Mouse (Mus musculus) cerebellum, adult 11 months (tissue): ENCODE data around the gene Sgsm3.

Experiments used
- DNase-seq: peaks from one replicate; pipeline ENCODE4 v3.0.0; 2022

The Sgsm3 gene

DNA sequence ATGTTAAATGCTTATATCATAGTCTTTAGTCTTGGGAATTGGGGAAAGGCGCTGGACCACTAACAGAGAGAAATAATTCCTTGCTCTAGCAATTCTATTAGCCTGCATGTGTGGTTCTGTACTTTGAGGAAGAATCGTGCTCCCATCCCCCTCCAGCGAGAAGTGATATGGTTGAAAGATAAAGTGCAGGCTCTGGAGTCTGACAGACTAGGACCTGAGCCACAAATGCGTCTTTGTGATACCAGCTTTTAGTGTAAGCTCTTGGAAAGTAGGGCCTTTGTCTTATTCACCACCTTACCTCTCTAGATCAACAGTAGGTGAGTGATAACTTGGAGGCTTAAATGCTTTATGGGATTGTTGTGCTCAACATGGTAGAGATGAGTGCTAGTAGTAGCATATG lies 3.6 kb downstream of the Sgsm3 start:
- DNase-seq = no peak

DNA sequence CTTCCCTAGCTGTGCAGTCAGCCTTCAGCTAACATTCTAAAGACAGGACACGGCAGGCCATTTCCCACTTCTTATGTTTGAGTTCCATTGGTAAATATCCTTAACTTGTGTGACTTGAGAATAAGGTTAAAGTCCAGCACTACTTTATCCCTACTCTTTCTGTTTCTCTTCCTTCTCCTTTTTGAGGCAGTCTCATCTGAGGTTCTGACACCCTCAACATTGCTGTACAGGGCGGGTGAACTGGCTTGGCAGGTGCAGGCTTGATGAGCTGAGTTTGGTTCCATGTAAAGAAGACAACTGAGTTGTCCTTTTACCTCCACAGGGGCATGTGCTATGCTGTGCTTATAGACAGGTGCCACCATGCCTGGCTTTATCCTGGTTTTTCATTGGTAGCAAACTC lies 5.7 kb downstream of the Sgsm3 start:
- no peak for DNase-seq

DNA sequence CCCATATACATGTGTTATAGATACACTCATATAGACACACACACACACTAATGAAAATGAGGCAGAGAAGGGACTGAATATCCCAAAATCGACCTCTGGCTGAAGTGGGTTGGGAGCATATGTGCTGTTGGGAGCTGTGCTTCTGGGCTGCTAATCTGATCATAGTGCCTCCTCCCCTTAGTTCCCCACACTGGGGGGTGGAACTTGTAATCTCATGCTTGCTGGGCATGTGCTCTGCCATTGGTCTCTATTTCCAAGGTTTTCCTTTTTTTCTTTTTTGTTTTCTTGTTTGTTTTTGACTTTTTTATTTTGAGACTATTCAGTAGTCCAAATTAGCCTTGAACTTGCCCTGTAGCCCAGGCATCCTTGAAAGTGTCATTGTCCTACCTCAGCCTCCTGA lies 10.8 kb downstream of the Sgsm3 start:
- DNase-seq = no peak

DNA sequence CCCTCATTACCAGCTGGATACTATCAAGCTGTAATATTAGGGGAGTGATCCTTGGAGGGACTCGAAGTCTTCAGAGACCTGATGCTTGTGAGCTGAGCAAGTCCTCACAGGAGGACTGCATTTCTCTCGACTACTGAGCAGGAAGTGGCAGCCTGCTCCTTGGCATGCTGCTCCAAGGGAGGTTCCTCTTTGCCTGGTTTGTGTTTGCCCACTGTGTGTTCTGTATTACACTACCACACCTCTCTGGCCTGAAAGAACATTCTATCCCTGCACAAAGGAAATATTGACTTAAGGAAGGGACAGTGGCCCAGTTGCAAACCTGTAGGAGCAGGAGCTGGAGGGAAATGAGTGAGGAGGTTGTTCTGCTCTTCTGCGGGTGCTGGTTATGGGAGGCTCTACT lies 12.1 kb downstream of the Sgsm3 start:
- DNase-seq = no peak

DNA sequence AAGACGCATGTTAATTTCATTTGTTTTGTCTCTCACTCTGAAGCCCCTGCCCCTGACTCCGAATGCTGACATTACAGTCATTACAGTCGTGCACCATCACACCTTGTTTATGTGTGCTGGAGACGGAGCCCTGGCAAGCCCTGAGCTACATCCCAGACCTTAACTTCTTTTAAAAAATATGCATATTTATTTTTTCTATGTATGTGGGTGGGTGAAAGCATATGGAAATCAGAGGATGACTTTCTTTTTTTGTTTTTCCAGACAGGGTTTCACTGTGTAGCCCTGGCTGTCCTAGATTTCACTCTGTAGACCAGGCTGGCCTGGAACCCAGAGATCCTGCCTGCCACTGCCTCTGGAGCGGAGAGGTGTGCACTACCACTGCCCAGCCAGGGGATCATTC lies 17.4 kb downstream of the Sgsm3 start:
- DNase-seq = no peak

DNA sequence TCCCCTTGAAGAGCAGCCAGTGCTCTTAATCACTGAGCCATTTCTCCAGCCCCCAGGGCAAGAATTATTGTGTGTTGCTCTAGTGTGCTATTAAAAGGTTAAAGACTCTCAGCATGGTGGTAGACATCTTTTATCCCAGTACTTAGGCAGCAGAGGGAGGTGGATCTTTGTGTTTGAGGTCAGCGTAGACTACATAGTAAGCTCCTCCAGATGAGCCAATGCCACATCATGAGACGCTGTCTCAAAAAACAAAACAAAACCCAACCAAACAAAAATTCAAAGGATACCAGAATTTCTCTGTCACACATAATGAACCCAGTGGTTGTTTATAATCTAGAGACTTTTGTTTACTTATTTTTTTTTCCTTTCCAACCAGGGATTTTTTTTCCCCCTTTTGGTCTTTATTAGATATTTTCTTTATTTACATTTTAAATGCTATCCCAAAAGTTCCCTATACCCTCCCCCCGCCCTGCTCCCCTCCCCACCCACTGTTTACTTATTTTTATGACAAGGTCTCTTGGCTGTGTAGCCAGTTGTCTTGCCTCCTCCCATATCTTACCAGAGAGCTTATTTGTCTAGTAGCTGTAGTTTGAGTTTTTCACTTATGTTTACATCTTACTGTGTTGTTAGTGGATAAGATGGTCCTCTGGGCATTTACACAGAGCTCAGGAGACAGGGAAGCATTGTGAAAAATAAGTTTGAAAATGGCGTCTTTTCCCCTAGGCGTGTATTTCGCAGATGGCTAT lies 18.7 kb downstream of the Sgsm3 start:
- DNase-seq = no peak

DNA sequence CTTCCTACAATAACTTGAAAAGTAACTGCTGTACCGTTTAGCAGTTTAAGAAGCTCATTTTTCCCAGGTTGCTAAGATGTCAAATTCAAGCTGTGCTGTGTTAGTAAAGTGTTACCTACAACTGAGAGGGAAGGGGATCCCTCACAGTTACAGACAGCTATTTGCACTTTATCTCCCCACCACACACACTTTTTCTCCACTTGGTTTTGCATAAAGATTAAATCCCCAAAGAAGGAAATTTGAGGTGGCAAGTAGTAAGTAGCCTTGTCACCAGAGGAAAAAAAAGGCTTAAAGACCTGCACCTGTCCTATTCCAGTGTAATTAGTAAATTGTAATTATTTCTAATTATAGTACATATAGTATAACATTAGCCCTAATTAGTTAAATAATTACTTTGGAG lies 19.5 kb downstream of the Sgsm3 start:
- no peak for DNase-seq

DNA sequence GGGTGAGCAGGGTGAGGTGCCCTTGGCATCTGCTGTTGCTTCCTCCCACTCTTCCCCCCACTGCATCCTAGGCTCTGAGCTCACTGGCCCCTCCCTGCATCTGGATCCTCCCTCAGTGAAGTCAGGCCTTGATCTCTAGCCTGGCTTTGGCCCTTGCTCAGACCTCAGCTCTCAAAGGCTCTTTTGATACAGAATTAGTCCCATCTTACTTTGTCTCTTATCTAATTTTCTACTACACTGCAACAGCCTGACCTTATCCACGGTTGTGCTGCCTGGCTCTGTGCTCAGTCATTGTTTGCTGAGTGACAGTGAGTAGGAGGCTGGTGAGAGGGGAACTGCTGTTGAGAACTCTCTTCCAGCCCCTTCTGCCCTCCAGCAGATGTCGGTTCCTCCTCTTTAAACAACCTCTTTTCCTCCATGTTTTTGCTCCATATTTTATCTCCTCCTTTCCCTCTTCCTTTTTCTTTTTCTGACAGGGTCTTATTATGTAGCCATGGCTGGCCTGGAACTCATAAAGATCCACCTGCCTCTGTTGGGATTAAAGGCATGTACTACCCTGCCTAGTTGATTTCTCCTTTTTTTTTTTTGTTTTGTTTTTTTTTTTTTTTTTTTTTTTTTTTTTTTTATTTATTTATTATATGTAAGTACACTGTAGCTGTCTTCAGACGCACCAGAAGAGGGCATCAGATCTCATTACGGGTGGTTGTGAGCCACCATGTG lies 23.0 kb downstream of the Sgsm3 start:
- no peak for DNase-seq

DNA sequence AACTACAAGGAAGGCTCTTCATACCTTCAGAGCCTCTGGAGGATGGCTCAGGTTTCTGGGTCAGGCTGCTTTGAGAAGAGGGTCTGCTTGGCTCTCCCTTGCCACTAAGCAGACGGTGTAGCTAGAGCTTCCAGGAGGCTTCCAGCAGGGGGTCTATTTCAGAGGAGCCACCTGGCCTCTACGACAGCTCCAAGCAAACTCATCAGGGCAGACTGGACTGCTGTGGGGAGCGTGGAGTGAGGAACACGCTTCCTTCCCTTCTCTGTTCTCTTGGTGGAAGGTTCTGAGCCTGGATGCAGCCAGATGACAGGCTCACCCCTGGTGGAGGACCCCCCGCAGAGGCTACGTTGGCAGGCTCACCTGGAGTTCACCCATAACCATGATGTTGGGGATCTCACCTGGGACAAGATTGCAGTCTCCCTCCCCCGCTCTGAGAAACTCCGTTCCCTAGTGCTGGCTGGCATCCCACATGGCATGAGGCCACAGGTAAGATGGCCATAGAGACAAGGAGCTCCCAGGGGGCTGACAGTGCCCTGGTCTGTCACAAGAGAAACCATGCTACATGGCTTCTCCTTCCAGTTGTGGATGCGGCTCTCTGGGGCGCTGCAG lies 28.7 kb downstream of the Sgsm3 start:
- DNase-seq = peak; percentile 44

DNA sequence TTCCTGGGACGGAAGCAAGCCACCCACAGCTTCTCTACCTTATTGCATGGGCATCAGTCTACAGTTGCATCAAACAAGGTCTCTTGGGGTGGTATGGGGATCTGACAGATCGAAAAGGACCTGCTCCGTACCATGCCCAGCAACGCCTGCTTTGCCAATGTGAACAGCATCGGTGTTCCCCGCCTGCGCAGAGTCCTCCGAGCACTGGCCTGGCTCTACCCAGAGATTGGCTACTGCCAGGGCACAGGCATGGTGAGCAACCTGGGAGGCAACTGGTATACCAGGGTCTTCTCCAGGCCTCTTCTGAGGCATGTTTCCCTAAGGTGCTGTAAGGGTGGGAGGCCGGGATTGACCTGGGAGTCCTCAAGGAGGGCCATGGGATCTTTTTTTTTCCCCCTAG lies 29.8 kb downstream of the Sgsm3 start:
- DNase-seq = no peak

DNA sequence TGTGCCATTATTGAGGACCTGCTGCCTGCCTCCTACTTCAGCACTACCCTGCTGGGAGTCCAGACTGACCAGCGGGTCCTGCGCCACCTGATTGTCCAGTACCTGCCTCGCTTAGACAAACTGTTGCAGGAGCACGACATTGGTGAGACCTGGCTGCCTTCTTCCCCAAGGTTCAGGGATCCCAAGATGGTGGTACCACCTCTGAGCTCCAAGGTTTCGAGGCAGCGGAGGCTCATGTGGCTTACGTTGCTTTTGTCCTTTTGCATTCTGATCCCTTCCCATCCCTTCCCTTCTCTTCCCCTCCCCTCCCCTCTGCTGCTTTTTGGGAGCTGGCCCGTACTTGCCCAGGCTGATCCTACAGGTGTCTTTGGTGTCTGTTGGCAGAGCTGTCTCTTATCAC lies 30.3 kb downstream of the Sgsm3 start:
- DNase-seq = no peak

DNA sequence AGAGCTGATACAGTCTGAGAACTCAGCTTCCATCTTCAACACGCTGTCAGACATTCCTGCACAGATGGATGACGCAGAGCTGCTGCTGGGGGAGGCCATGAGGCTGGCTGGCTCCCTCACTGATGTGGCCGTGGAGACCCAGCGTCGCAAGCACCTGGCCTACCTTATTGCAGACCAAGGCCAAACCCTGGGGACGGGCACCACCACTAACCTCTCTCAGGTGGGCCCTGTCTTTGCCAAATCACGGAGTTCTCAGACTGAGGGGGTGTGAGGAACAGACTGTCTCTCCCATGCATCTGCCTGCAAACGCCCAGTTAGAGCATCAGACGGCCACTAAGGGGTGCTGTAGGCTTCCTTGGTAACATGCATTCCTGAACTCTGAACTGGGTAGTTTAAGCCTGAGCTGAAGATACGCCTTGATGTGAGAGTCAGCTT lies 31.1 kb downstream of the Sgsm3 start:
- no peak for DNase-seq

DNA sequence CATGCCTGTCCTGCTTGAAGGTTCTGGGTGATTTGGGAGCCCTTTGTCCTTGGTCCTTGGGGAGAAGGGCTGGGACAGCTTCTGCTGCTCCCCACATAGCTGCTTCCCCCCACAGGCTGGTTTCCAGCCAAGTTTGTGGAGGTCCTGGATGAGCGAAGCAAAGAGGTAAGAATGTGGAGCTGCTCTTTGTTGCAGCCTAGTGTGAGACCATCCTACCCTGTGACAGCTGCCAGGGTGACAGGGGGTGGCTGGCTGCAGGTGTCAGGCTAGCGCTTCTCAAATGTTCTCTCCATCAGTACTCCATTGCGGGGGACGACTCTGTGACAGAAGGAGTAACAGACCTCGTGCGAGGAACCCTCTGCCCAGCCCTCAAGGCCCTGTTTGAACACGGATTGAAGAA lies 32.5 kb downstream of the Sgsm3 start:
- DNase-seq = no peak

DNA sequence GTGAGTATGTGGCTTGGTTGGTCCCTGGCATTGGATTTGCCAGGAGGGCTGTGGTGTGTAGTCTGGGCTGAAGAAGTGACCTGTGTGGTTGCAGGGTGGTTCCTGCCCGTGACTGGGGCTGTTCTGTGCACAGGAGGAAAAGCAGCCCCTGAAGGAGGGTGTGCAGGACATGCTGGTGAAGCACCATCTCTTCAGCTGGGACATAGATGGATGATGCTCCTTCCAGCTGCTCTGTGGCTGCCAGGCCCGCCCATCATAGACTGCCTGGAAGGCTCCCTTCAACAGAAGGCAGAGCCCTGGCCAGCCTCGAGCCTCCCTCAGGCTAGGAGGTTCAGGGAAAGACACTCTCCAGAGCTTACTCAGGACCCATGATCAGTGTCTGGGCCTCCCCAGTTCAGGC lies 34.0 kb downstream of the Sgsm3 start:
- DNase-seq = no peak

DNA sequence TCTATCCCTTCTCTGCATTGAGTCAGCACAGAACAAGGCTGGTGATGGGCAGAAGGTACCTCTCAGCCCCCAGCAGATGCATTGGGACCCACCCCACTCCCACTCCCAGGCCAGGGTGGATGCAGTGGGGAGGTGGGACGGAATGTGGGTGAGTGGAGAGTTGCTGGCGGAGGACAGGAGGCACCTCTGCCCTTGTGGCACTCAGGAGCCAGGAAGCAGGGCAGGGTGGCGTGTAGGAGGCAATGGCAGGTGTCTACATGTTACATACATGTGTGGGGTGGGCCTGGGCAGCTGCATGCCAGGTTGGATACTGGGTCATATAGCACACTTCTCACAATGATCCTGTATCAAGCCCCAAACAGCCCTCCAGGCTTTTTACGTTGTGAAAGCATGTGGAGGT lies 34.8 kb downstream of the Sgsm3 start:
- DNase-seq = no peak

DNA sequence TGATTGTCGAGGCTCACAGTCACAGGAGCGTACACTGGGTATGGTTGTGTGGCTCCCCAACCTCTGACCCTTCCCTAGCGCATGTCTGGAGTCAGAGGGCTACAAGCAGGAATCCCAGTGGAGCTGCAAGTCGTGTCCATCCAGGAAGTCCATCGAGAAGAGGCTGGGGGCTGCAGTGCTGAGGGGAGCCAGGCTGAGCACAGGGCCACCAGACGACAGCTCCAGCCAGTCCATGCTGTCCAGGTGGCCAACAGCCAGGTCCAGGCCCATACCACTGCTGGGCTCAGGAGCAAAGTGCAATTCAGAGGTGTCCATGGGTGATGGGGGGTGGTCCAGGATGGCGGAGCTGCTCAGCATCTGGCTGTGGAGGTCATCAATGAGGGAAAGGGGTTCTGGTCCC lies 35.6 kb downstream of the Sgsm3 start:
- DNase-seq = no peak

DNA sequence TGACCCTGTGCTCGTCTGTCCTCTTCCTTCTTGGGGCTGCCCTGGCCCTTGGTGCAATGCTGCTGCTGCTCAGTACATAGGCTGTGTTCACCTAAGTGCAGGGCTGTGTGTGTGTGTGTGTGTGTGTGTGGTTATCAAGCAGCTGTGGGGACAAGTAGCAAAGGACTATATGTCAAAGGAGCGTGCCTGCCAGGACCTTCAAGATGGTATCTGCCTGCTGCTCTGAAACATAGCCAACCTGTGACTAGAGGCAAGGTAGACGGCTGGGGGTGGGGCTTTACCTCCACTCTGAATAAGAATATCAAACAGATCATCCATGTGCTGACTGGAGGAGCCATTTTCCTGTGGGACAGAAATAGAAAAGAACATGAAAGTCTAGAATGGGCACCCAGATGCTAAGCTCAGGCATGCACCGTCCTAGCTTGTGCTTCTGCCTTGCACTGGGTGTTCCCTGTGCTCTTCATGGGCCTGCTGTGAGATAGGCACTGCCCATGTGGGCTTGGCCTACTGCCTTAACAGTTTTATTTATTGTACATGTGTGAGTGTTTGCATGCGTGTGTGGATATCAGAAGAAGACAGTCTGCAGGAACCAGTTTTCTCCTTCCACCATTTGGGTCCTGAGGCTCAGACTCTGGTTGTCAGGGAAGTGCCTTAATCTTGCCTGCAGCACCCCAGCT lies 37.6 kb downstream of the Sgsm3 start:
- DNase-seq = no peak

DNA sequence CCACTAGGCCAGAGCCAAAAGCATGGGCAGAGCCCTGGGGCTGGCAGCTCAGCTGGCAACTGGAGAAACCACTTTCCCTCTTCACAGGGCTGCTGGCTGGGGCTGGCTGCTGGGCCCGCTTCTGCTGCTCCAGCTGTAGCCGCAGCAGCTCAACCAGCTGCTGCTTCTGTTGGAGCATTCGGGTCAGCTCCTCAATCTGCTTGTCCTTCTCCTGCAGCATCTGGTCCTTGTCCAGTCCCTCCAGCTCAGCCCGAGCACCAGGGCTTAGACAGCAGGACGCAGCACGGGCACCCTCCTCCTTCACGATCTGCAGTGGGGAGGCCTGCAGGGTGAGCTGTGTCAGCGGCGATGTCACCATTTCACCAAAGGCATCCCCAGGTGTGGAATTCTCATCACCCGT lies 38.9 kb downstream of the Sgsm3 start:
- no peak for DNase-seq

DNA sequence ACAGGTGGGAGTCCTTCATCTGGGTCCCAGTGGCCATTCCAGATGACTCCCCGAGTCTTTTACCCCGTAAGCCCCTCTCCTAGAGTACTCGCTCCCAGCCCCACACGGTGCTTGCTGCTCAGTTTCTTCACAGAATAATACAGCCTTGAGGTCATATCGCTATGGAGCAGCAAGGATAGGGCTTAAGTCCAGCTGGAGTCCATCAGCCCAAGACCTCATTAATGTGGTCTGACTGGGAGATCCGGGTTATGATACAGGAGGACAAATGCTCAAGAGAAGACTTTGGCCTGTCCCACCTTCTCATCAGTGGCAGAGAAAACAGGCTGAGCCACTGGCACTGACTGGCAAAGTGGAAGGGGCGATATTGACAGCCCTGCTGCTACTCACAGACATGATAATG lies 39.7 kb downstream of the Sgsm3 start:
- no peak for DNase-seq

DNA sequence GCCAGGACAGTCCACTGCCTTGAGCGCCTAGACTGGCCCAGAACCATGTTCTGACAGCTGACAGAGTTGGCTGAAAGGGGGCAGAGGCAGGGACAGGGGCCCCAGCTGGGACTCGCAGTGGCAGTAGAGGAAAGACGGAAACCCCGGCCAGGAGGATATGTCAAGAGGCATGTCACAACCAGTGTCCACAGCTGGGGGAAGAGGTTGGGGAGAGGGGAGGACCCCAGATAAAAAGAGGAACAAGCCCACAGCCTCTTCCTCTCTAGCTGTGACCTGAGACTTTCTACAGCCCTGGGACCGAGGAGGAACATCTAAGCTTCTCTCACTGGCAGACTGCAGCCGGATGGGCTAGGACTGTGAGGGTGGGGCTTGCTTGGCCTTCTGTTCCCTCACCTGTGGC lies 43.8 kb downstream of the Sgsm3 start:
- DNase-seq = no peak

DNA sequence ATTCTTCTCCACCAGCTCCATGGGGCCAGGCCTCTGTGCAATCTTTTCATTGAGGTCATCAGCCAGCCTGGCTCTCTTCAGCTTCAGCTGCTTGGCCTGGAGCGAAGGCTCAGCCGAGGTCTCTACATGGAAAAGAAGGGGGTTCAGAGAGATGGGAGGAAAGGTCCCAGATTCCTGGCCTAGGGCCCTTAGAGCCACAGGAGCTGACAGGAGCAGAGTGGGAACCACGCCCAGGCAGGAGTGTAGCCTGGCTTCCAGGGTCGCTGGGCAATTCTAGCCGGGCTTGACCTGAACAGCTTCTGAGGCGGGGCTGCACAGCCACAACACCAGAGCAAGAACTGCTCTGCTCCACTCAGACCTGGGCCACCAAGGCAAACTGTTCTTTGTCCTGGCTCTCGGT lies 44.9 kb downstream of the Sgsm3 start:
- DNase-seq = no peak

DNA sequence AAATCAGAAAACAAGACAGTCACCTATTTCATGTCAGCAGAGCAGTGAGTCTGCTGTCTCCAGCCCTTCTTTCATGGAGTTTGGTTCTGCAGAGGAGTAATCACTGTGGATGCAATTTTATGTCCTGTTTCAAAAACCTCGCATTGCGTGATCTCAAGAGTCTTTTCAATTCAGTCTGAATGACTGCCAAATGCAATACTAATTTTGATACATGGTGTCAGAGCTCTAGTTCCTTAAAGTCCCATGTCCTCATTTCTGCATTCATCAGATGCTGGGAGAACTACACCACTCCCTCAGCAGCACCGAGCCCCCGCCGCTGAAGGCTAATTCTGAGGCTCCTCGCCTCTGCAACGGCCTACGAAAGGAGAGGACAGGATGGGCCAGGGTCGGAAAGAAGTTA lies 46.3 kb downstream of the Sgsm3 start:
- no peak for DNase-seq

DNA sequence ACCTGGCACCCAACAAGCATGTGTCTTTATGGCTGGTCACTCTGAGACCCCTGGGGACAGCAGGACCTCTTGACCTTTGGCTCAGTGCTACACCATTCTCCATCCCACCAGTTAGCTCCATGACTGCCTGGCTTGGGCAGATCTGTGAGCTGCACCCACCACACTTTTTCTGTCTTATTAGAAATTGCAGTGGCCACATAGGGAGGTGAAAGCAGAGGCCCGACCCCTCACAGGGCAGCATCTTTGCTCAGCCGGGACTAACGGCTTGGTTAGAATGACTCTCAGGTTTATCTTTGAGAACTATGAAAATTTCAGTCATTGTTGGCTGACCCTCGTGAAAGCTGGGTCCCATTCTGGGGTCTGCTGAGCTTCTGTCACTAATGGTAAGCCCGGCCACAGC lies 49.3 kb downstream of the Sgsm3 start:
- DNase-seq = no peak
